Mouse (Mus musculus): ENCODE data around the gene Alms1.
"Not testable (repeated sequence)": the region's sequence is repeated elsewhere in the genome, so short reads cannot be mapped to it uniquely, and the experiment has no call there.

Gene Alms1

DNA sequence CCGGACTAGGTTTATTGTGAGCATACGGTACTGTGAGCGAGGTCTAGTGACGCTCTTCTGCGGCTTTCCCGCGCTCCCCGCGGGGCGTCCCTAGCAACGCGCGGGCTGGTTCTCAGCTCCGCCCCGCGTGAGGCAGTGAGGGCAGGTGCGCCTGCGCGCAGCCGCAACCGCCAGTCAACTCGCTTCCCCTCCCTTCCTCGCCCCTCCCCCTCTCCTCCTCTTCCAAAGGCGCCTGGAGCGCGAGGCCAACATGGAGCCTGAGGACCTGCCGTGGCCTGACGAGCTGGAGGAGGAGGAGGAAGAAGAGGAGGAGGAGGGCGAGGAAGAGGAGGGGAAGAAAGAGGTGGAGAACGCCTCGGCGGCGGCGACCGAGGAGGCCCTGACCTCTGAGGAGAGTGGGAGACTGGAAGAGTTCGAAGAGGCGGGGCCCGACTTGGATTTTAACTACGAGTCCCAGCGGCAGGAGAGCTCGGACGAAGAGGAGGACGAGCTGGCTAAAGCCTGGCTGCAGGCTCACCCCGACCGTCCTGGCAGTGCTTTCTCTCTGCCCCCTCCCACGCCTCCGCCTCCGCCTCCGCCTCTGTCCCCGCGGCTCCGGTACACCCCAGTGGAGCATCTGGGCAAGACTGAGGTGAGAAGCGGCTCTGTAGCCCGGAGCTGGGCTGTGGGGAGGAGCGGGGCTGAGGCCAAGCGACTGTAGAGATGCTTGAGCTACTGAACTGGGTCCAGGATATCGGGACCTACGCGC lies at the start of gene Alms1:
Gene Alms1, plus strand, starts transcription at position 136 of the 748 bp plus-strand sequence.
- in situ Hi-C loops (cut with MboI), result no loop called here

DNA sequence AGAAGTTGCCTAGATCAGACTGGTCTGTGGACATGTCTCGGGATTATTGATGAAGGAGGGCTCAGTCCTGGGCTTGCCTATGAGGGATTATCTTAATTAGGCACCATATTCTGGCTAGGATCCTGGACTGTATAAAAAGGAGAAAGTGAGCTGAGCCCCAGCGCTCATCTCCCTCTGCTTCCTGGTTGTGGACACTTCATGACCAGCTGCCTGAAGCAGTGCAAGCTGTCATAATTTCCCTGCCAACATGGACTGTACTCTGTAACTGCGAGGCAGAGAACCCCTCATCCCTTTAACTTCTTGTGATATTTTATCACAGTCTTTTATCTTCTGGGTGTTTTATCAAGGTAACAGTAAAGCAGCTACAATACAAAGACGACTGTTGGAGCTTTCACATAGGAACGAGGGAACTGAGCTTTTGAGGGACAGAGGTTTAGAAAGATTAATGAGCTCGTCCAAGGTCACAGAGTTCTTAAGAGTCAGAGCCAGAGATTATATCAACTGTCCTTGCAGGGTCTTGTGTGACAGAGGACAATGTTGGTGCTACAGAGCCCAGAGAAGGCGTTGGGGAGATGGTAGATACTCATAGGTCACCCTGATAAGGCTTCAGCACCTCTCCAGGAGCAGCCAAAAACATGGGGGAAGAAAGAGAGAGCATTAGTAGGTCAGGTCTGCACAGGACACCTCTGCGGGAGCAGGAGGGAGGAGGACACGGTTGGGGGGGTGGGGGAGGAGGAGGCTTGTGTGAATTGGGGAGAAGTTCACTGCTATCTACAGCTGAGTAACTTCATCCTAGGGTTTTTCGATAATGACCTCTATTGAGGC lies 43.8 kb upstream of the Alms1 start:
- in situ Hi-C loops (cut with MboI), result no loop called here

DNA sequence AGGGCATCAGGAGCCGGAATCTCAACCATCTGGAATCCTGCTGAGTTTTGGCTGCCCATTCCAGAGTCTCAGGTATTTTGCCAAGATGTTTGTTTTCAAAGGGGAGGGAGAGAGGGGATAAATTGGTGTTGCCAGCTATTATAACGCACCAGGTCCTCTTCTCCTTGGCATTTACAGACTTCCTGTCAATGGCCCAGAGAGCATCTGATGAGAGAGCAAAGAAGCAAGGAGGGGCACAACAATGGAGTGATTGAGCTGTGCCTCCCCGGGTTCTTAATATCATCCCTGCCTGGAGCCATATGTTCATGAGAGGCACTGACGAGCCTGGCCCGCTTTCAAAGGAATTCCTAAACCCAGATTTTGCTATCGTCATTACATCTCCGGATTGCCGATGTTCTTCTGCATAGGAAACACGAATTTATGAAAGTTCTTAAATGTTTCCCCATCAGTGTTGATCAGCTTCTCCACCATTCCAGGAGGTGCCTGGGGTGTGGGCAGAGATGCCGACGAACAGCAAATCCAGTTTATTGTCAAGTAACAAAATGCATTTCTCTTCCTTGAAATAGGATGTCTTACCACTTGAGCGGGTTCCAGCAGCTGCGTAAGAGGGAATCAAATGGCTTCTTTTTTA lies 43.0 kb upstream of the Alms1 start:
- in situ Hi-C loops (cut with MboI), result no loop called here

DNA sequence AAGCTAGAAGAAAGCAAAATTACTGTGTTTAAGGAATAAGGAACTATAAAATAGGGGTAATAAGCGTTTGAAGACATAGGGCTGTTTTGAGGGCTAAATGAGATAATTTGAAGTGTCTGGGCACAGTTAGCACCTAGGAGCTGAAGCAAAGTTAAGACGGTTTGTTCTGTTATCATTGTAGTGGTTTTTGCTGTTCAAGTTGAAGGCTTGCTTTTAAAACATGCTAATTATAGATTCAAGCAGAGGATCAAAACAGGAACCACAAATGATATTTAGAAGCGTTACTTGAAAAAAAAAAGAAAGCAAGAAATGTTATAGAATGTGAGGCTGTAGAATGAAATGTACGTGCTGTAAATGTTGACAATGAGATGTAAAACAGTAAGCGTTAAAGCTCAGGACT lies 39.7 kb upstream of the Alms1 start:
- in situ Hi-C loops (cut with MboI), result no loop called here

DNA sequence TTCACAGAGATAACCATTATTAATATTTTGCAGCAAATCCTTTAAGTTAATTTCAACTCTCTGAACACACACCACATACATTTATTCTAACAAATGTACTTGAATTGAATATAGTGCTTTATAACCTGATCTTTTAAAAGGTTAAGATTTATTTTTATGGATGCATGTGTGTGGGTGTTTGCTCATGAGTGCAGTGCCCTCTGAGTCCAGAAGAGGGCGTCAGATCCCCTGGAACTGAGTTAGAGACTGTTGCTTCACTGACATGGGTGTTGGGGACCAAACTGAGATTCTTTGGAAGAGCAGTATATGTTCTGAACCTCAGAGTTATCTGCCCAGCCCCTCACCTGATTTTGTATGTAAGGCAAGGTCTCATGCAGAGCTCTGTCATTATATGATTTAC lies 25.0 kb upstream of the Alms1 start:
- in situ Hi-C loops (cut with MboI), result no loop called here

DNA sequence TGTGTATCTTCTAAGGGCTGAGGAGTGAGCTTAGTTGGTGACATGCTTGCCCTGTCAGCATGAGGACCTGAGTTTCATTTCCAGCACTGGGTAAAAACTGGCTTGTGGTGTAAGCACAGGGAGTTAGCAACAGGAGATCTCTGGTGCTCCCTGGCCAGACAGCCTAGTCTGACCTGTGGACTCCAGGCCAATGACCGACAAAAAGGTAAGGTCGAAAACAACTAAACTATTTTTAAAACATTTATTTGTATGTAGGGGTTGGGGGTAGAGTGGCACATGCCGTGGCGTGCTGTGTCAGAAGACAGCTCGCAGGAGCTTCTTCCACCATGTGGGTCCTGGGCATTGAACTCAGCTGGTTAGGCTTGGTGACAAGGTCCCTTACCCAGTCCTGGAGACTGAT lies 14.5 kb upstream of the Alms1 start:
- in situ Hi-C loops (cut with MboI), result no loop called here

DNA sequence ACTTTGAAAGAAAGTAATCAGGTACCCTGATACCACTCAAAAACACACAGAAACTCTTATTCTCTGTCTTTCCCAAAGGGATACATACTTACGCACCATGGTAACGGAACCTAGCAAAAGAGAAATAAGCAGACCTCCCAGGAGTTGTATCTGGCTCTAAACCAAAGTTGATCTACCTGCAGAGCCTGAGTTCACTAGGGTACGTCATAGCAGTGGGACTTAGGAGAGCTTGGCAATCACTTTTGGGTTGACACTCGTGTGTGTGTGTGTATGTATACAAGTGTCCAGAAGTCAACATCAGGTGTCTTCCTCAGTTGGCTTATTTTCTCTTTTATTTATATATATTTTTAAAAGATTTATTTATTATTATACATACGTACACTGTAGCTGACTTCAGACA lies 5.6 kb upstream of the Alms1 start:
- in situ Hi-C loops (cut with MboI), result no loop called here

DNA sequence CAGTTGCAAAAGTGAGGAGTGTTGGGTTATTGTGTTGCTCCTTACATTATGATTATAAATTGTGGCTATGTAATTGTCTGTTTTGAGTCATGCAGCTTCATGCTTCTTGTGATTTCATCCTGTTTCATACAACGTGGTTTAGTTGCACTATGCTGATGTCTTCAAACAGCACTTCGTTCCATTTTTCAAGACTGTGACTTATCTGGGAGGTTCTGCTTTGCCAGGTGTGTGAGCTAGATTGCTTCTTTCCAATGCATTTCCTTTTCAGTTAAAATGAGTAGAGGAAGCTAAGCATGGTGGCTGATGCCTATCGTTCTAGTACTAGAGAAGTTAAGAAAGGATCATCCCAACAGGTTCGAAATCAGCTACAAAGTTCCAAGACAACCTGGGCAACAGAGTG lies 2.7 kb upstream of the Alms1 start:
- in situ Hi-C loops (cut with MboI), result no loop called here

DNA sequence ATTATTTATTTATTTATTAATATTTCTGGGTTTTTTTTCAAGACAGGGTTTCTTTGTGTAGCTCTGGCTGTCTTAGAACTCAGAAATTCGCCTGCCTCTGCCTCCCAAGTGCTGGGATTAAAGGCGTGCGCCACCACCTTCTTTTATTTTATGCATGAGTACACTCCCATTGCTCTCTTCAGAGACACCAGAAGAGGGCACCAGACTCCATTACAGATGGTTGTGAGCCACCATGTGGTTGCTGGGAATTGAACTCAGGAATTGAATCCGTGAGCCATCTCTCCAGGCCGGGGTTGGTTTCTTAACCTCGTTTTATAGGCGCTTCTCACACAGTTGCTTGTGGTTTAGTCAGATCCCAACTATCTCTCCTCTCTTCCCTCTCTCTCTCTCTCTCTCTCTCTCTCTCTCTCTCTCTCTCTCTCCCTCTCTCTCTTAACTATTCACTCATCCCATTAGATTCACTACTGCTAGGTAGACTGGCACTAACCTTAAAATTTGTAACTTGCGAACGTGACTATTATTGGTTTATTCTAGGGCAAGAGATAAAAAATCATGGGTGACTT lies 445 bp upstream of the Alms1 start:
- in situ Hi-C loops (cut with MboI), result no loop called here

DNA sequence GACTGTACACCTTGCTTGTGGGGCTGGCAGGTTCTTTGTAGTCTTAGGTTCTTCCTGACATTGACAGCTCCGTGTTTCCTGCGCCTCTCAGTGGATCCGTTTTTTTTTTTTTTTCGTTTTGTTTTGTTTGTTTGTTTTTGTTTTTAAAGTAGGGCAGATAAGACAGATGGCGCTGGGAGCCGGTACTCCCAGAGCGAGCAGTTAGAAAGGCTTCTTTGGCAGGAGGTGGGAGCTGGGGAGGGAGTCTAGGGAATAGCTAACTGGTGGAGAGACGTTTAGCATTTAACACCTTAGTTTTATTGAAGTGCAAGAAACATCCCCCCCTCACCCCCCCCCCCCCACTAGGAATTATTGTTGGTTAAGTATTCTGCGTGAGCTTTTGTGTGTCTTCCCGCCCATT lies 833 bp downstream of the Alms1 start:
- in situ Hi-C loops (cut with MboI), result no loop called here

DNA sequence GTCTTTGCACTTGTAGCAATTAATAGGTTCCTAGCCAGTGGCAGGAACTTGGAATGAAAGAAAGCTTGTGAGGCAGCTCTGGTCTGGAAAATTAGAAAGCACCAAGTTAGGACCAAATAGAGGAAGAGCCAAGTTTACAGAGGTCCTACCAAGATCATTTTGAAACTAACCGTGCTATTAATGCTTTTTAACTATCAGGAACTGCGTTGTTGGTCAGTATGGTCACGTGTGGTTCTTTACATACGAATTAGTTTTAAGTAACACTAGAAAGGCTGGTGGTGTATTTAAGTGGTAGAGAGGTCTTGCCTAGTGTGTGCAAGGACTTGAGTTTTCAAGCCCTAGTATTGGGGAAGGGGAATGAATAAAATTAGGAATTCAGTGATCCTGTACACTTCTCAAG lies 1.2 kb downstream of the Alms1 start:
- in situ Hi-C loops (cut with MboI), result no loop called here

DNA sequence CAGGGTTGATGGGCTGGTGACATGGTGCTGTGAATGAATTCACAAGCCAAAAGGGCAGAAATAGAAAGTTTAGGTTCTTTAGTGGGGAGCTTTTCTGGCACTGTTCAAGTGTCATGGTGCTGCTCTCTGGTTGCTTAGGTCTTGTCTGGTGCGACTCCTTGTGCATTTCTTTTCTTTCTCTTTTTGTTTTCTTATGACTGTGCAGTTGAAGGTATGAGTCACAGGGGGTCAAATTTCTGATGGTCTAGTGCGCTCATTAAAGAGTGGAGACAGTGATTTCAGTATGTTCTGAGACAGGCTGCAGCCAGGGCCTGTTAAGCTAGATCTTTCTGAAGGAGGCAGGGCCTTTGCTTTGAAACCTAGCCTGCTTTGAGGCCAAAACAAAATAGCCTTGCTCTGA lies 2.8 kb downstream of the Alms1 start:
- in situ Hi-C loops (cut with MboI), result no loop called here

DNA sequence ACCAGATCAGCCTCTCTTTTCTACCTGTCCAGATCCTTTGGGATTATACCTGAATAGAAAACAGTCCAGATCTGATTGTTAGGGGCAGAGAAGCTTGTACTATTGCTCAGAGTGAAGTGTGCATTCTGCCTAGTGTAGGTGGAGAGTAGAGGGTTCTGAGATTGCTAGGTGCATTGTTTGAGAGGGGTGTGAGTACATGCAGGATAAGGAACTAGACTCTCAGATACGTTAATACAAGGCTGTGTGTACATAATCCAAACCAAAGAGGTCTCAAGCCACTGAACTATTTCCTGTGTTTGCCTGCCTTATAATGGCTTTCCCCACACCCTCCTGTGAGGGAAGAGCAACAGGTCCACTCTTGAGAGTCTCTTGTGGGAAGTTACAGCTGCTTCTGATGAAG lies 12.0 kb downstream of the Alms1 start:
- in situ Hi-C loops (cut with MboI), result no loop called here

DNA sequence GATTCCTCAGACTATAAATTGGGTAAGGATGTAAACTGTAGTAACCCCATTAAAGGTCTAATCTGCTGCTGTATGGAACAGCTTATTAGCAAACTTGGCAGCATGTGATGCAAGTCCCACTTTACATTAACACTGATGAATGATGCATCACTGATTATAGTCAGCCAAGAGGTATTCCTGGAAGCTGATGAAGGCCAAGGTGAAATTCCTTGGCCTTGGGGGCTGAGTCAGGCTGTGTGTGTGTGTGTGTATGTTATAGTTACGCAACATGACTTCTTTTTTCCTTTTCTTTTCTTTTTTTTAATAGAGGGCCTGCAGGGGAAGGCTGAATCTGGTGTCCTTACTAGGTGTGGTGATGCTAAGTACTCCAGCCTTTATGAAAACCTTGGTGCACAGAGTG lies 23.2 kb downstream of the Alms1 start:
- in situ Hi-C loops (cut with MboI), result no loop called here

DNA sequence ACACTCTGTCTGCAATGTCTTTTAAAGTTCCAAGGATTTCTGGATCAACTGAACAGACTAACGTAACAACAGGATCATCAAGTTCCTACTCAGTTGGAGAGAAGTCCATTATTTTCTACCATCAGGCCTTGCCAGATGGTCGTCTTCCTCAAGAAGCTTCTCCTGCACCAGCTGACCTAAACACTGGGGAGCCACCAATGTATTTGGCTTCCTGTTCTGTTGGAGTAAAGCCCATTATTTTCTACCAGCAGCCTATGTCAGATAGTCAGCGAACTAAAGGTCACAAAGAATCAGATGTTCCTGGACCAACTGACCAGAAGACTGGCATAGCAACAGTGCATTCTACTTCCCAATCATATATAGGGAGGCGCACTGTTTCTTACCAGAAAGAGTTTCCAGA lies 33.5 kb downstream of the Alms1 start:
- in situ Hi-C loops (cut with MboI), result no loop called here

DNA sequence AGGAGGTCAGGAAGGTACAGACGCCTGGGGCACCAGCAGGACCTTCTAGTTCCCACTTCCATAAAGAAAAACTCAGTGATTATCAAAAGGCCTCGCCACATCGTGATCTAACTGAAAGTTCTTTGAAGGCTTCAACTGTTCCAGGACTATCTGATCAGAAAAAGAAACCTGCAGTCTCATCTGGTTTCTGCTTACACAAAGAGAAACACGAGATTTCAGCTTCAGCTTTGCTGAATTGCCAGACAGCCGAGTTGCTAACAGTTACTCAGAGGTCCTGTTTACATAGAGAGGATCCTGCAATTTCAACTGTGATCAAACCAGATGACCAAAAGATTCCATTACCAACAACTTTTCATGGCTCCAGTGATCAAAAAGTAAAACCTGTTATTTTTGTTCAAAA lies 34.3 kb downstream of the Alms1 start:
- in situ Hi-C loops (cut with MboI), result no loop called here

DNA sequence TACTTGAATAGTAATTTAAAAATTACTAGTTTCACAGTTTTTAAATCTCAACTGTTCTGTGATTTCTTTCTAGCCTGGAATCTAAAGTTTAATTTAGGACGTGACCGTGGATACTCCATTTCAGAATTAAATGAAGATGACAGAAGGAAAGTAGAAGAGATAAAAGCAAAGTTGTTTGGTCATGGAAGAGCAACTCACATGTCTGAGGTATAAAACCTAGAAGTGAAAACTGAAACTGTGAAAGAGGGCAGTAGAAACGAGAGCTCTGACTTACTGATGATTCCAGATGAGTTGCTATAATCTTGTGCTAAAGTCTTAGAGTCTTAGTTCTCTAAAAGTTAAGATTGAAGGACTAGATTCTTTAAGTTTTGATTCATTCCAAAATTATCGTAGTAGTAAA lies 37.2 kb downstream of the Alms1 start:
- in situ Hi-C loops (cut with MboI), result no loop called here

DNA sequence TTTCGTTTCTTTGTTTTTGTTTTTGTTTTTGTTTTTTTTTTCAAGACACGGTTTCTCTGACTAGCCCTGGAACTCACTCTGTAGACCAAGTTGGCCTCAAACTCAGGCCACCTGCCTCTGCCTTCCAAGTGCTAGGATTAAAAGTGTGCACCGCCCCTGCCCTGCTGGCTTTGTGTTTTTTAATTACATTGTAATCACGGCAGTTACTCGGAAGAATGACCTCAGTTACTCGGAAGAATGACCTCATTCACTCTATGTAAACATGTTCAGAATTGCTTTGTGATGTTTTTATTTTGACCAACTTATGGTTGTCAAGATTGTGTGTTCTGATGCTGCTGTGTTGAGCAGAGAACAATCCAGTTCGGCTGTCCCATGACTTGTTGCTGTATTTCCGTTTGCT lies 45.8 kb downstream of the Alms1 start:
- in situ Hi-C loops (cut with MboI), result no loop called here

DNA sequence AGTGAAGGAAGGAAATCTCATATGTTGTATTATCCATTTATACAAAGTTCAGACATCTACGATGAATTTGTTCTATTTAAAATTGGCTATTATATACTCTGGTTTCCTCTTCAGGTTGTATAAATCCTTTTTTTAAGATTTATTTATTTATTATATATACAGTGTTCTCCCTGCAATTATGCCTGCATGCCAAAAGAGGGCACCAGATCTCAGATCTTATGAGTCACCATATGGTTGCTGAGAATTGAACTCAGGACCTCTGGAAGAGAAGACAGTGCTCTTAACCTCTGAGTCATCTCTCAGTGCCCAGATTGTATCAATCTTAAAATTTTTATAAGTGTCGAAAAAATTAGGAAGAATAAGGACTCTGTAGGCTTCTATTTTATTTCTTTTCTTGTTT lies 65.9 kb downstream of the Alms1 start:
- in situ Hi-C loops (cut with MboI), result no loop called here

DNA sequence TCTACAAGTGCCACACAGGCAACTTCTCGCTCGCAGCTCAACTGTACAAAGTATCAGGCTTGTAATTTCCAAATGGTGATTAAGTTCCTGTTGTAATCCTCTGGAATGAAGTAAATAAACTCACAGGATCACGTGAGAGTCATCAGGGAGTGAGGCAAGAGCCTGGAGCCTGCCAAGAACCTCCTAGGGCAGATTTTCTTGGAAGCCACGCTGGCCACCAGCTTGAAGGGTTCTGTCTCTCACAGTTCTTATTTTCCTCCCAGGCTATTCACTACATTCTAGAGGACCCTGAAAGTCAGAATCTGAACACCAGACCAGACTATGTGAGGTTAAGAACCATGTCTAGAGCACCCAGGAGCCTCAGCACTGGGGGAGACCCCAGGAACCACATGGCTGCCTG lies 114.6 kb downstream of the Alms1 start:
- in situ Hi-C loops (cut with MboI), result not testable (repeated sequence)

DNA sequence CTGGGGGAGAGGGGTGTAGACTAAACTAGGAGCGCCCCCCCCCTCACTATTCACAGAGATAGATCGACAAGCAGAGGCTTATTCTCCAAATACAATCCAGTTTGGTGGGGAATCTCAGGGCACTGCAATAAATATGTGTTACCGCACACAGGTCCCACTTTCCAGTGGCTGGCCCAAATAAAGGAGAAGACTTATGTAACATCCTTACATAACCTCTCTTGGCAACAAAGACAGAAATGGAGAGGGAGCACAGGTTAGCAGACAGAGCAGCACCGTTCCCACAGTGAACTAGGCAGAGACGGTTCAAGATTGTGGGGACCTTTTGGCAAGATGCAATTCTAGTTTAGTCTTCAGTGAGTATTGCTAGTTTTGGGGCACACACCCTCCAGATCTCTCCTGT lies 121.9 kb downstream of the Alms1 start:
- in situ Hi-C loops (cut with MboI), result not testable (repeated sequence)

DNA sequence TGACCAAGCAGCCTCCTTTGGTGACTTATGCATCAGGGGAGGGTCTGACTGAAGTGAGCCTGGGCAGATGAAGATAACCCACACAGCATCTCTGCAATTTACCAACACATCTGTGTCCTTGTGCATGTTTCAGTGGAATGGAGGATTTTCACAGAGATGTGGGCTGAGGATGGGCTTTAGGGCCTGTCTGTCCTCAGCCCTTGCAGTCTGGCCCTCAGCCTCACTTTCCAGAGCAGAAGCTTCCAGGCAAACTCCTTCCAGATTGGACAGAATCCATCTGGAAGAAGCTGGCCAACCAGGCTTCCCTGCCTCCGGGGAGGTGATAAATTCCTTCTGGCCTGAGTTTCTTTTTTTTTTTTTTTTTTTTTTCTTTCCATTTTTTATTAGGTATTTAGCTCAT lies 122.3 kb downstream of the Alms1 start:
- in situ Hi-C loops (cut with MboI), result not testable (repeated sequence)

DNA sequence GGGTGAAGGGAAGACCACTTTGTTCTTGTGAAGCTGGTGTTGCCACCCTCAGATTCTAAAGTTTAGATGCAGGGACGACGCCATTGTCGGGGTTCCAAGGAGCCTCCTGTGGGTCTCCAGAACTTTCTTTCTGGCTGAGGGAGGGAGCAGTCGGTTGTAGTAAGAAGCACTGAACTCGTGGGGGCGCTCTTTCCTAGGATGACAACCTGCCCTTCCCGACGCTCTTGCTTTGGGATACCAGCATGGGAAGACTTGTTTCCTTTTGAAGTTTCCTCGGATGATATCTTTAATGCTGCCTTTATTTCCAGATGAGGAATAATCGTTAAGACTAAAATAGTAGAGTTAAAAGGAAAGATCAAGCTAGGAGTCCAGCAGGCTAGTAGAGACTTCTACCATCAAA lies 125.8 kb downstream of the Alms1 start, which contains the start of gene Nat8f7:
Gene Nat8f7, minus strand, starts transcription at position 101 of the 400 bp plus-strand sequence.
- in situ Hi-C loops (cut with MboI), result not testable (repeated sequence)

All from mature B cell (primary cell).